Mouse (Mus musculus) midbrain, embryonic 16.5 days (tissue): ENCODE results near the gene Prr23a2. TPM values are rescaled to one million over a fixed set of nuclear protein-coding genes. Genes with fewer than 3 reads are reported as not detected.
"Not testable (repeated sequence)": the region's sequence is repeated elsewhere in the genome, so short reads cannot be mapped to it uniquely, and the experiment has no call there.

Experiments used
- ATAC-seq: fragments of 200-750 bp; cut with Nextera tagmentation; 2 replicates; pipeline ENCODE4 v1.8.0; 2017; ENCODE audit warnings: moderate TSS enrichment
- H3K27ac ChIP-seq: fragments of 300-500 bp; sonication (generic); 2 replicates; pipeline ENCODE4 v1.5.1; 2014; ENCODE audit warnings: mild to moderate bottlenecking, low read length, mixed read lengths
- H3K27me3 ChIP-seq: fragments of 300-500 bp; sonication (generic); 2 replicates; pipeline ENCODE4 v1.6.1; 2014; ENCODE audit warnings: low read depth, low read length, mixed read lengths; ENCODE audit not compliant: control insufficient read depth, insufficient read depth
- H3K36me3 ChIP-seq: fragments of 300-500 bp; sonication (generic); 2 replicates; pipeline ENCODE4 v1.6.1; 2014; ENCODE audit warnings: mild to moderate bottlenecking, low read length, moderate library complexity, mixed read lengths; ENCODE audit not compliant: control insufficient read depth, insufficient read depth
- H3K4me1 ChIP-seq: fragments of 300-500 bp; sonication (generic); 2 replicates; pipeline ENCODE4 v1.6.1; 2014; ENCODE audit warnings: mild to moderate bottlenecking, low read length, mixed read lengths; ENCODE audit not compliant: control insufficient read depth, insufficient read depth
- H3K4me2 ChIP-seq: fragments of 300-500 bp; sonication (generic); 2 replicates; pipeline ENCODE4 v1.6.1; 2014; ENCODE audit warnings: mild to moderate bottlenecking, low read length, mixed read lengths
- H3K4me3 ChIP-seq: fragments of 300-500 bp; sonication (generic); 2 replicates; pipeline ENCODE4 v1.5.1; 2014; ENCODE audit warnings: low read depth, mild to moderate bottlenecking, low read length, moderate library complexity, mixed read lengths
- H3K9ac ChIP-seq: fragments of 300-500 bp; sonication (generic); 2 replicates; pipeline ENCODE4 v1.6.1; 2014; ENCODE audit warnings: low read depth, low read length, mixed read lengths
- H3K9me3 ChIP-seq: fragments of 300-500 bp; sonication (generic); replicated peaks from 2 replicates; pipeline ENCODE4 v1.6.1; 2014; ENCODE audit warnings: mild to moderate bottlenecking, low read length, mixed read lengths; ENCODE audit not compliant: control insufficient read depth, poor library complexity, severe bottlenecking
- WGBS: fragments of 180-500 bp; shearing (Covaris S2); extraction: QIAGEN DNeasy Blood & Tissue Kit; methylation state at CpG from one replicate; pipeline ENCODE4 v1.1.7; 2014; 5-methylcytosine and 5-hydroxymethylcytosine counted together
- polyA plus RNA-seq: library from polyadenylated mRNA; unstranded; fragments of >200 nt; fragmentation: Nextera tagmentation; extraction: Ambion mirVana; gene quantifications from 2 replicates; pipeline ENCODE4 v1.2.1, GENCODE M21; 2015

The Prr23a2 gene
- not detected in 2 replicates for polyA plus RNA-seq

DNA sequence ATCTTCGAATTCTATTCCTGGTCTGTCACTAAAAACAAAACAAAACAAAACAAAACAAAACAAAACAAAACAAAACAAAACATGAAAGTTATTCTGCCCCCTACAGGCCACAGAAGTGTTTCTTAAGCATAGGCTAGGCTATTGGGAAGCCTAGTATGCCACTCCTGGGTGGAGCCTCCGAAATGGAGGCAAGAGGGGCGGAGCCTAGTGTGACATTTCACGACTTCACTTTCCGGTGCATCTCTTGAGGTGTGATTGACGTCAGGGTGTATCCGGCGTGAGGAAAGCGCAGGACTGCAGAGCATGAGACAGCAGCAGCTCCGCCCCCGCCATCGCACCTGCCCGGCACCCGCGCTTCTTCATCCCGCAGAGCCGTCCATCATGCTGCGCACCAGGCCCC lies at the start of gene Prr23a2:
TSS of gene Prr23a2 (plus strand) at position 285 of the 400 bp plus-strand sequence.
- Histone ChIP-seq H3K9me3 (no peaks in the 10 kb centered on the region), H3K9ac (no peak within 1 kb of the TSS), H3K27ac (no peak within 1 kb of the TSS), H3K4me3 (no peak within 1 kb of the TSS), H3K36me3 (no peaks in the 10 kb centered on the region), H3K27me3 (no peaks in the 10 kb centered on the region), H3K4me1 (no peaks in the 10 kb centered on the region), H3K4me2 (no peak within 1 kb of the TSS)
- 81% methylated on average over 18 of the region's 18 CpGs for WGBS
- no peak for ATAC-seq

DNA sequence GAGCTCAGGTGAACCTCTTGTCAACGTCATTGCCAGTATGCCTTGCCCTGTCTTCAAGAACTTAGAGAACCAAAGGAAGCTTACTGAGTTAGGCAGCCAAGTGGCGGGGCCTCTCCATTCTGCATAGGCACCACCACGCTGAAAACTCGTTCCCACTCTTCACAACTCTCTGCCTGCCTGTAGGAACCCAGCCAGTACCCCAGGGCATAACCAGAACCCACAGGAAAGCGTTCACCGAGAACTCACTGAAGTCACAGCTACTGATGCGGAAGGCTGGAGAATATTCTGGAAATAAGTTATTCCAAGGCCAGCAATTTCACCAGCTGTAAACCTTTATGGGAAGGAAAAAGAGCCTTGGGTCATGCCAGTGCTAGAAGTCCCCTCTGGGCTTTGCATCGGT lies 48.7 kb upstream of the Prr23a2 start:
- H3K9me3 ChIP-seq: no peaks in the 10 kb centered on the region
- H3K27ac ChIP-seq: no peak overlapping the region
- H3K4me2 ChIP-seq: no peak overlapping the region
- no peaks in the 10 kb centered on the region for H3K36me3 ChIP-seq
- ATAC-seq: no peak
- no peak overlapping the region for H3K4me3 ChIP-seq
- H3K27me3 ChIP-seq: no peaks in the 10 kb centered on the region
- H3K9ac ChIP-seq: no peak overlapping the region
- WGBS: 90% methylated on average over 8 of the region's 8 CpGs
- H3K4me1 ChIP-seq: no peaks in the 10 kb centered on the region

DNA sequence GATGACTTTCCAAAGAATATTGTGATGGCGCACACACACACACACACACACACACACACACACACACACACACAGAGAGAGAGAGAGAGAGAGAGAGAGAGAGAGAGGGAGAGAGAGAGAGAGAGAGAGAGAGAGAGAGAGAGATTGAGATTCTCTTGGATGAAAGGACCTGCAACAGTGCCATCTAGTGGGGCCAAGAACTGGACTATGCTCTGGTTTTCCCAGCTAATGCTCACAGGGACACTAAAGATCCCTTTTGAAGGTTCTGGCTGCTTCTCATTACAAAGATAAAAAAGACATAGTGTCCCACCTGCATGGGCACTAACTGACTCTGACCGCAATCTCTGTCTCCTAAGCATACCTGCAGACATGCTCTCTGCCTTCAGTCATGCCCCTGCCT lies 46.8 kb upstream of the Prr23a2 start:
- 47% methylated on average over 2 of the region's 2 CpGs for WGBS

DNA sequence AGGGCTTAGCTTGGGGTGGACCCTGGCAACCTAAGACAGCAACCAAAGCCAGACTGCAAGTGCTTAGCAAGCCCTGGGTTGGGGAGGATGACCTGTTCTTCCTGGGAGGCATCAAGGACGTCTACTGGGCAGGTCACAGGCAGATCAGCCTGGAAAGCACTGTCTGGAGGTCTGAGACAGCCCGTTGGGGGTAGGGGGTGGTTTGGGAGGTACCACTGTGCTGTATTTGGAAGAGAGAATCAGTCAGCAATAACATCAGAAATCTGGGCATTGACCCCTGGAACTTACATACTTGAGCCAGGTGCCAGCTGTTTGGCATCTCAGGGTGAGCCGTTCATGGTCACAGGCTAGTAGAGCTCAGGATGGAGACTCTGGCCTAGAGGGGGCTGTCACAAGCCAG lies 40.2 kb upstream of the Prr23a2 start:
- H3K27ac ChIP-seq: no peak overlapping the region
- H3K27me3 ChIP-seq: no peaks in the 10 kb centered on the region
- H3K9ac ChIP-seq: no peak overlapping the region
- no peaks in the 10 kb centered on the region for H3K9me3 ChIP-seq
- no peak for ATAC-seq
- H3K36me3 ChIP-seq: no peaks in the 10 kb centered on the region
- H3K4me2 ChIP-seq: no peak overlapping the region
- no peak overlapping the region for H3K4me3 ChIP-seq
- 82% methylated on average over 3 of the region's 3 CpGs for WGBS
- H3K4me1 ChIP-seq: no peaks in the 10 kb centered on the region

More for the DNA sequence above, 46.8 kb upstream of the Prr23a2 start:
- not testable (repeated sequence) for H3K4me2 ChIP-seq, H3K9me3 ChIP-seq, H3K9ac ChIP-seq, ATAC-seq, H3K27me3 ChIP-seq, H3K27ac ChIP-seq, H3K36me3 ChIP-seq, H3K4me1 ChIP-seq, H3K4me3 ChIP-seq

DNA sequence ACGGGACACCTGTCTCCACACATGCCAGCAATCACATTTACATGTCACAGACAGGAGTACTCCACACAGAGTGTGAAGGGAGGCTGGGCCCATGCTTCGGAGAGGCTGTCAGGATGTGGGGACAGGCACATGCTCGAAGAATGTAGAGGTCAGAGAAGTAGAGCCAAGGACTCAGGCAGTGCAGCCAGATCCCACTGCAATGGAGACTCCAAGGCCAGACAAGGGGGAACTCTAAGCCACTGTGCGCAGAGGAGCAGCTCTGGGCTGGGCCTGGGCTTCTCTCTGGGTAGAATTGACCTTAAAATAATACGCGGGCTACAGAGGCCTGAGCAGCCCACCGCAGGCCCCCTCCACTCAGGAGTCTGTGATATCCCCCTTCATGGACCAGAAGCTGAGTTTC lies 38.7 kb upstream of the Prr23a2 start:
- Histone ChIP-seq H3K27me3 (no peaks in the 10 kb centered on the region), H3K9me3 (0 out of 2 replicates have a peak, but pooled peaks cover 2% of the 10 kb centered on the region), H3K4me2 (no peak overlapping the region), H3K9ac (no peak overlapping the region), H3K27ac (no peak overlapping the region), H3K36me3 (no peaks in the 10 kb centered on the region), H3K4me3 (no peak overlapping the region), H3K4me1 (no peaks in the 10 kb centered on the region)
- 91% methylated on average over 7 of the region's 7 CpGs for WGBS
- ATAC-seq: no peak

DNA sequence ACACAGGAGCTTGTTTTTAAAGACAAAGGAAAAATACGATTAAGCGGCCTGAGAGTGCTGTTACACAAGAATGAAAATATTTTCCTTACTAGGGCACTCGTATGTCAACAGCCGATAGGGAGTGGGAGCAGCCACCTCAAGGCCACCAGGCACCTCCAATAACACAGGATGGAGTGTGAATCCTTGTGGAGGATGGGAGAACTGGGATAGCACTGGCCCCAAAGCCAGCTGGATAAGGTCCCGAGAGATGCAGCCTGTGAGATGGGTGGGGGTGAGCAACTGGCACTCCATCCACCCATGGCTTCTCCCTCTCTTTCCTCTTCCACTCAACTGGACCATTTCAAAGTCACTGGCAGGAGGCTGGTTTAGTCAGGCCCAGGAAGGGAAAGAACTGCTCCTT lies 37.3 kb upstream of the Prr23a2 start:
- Histone ChIP-seq H3K9ac (no peak overlapping the region), H3K4me1 (no peaks in the 10 kb centered on the region), H3K4me3 (no peak overlapping the region), H3K9me3 (peaks cover 2% of the 10 kb centered on the region; the same call in 1 of the 2 replicates), H3K27me3 (no peaks in the 10 kb centered on the region), H3K4me2 (no peak overlapping the region), H3K27ac (no peak overlapping the region), H3K36me3 (no peaks in the 10 kb centered on the region)
- WGBS: 85% methylated on average over 5 of the region's 5 CpGs
- ATAC-seq: no peak

DNA sequence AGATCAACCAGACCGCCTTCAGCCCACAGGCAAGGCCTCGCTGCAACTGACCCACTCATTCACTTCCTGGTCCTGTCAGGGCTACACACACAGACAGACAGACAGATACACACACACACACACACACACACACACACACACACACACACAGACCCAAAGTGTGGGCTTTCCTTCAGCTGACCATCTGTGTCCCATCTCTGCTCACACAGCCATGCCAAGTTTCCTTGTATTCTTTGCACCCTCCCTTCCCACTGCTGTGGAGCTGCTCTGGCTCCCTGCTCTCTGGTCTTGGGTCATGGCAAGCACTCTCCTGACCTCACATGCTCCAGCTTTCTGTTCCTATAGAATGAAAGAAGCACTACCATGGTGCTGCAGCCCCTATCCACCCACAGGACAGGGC lies 36.8 kb upstream of the Prr23a2 start:
- Histone ChIP-seq H3K4me1 (no peaks in the 10 kb centered on the region), H3K9ac (no peak overlapping the region), H3K27me3 (no peaks in the 10 kb centered on the region), H3K4me3 (no peak overlapping the region), H3K4me2 (no peak overlapping the region), H3K9me3 (peaks cover 2% of the 10 kb centered on the region; the same call in 1 of the 2 replicates), H3K27ac (no peak overlapping the region), H3K36me3 (no peaks in the 10 kb centered on the region)
- 93% methylated on average over 2 of the region's 2 CpGs for whole genome bisulfite sequencing
- ATAC-seq: no peak

DNA sequence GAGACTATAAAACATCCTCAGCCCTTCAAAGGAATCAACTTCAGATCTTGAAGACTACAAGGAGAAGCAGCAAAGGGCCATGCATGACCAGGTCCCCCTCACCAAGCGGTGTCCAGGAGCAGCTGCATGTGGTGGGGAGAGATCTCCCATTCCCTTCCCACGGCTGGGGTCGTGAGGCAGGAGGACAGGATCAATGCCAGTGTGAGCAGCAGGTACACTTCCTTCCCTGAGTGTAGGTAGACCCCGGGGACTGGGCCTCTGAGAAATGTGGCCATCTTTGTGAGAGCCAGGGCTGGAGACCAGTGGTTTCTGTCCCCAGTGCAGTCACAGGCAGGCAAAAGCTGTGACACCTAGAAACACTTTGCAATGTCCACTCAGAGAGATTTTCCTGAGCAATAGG lies 35.8 kb upstream of the Prr23a2 start:
- H3K27ac ChIP-seq: no peak overlapping the region
- no peaks in the 10 kb centered on the region for H3K36me3 ChIP-seq
- no peak overlapping the region for H3K4me3 ChIP-seq
- peaks cover 2% of the 10 kb centered on the region; the same call in 1 of the 2 replicates for H3K9me3 ChIP-seq
- H3K4me1 ChIP-seq: no peaks in the 10 kb centered on the region
- WGBS: 69% methylated on average over 4 of the region's 4 CpGs
- no peak overlapping the region for H3K4me2 ChIP-seq
- no peak for ATAC-seq
- H3K9ac ChIP-seq: no peak overlapping the region
- H3K27me3 ChIP-seq: no peaks in the 10 kb centered on the region

DNA sequence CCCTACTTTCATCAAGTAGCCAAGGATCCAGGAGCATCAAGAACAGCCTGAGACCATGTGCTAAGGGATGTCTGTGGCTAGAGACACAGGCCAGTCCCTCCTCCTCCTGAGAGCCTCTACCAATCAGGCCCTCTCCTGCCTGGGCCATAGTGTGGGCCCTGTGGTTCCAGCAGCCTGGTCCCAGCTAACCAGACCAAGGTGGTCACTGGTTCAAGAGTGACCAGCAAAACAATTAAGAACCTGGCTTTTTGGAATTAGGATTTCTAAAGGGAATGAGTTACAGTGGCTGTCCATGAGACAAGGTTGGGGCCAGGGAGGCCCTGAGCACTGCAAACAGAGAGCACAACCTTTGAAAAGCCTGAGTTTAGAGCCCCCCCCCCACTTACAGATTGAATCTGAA lies 35.2 kb upstream of the Prr23a2 start:
- H3K27ac ChIP-seq: no peak overlapping the region
- no peaks in the 10 kb centered on the region for H3K27me3 ChIP-seq
- H3K4me1 ChIP-seq: no peaks in the 10 kb centered on the region
- no peak overlapping the region for H3K4me3 ChIP-seq
- no peak overlapping the region for H3K4me2 ChIP-seq
- no peak for ATAC-seq
- H3K9ac ChIP-seq: no peak overlapping the region
- H3K36me3 ChIP-seq: no peaks in the 10 kb centered on the region
- H3K9me3 ChIP-seq: peaks cover 2% of the 10 kb centered on the region; the same call in 1 of the 2 replicates
